Mouse (Mus musculus): ENCODE measurements around the gene Cd80.

- TF ChIP-seq CTCF (IDR thresholded peaks at IDR 0.05; ENCODE audit: extremely low read depth, insufficient read depth, low read length) (no peak), POLR2A (IDR thresholded peaks at IDR 0.05; ENCODE audit: extremely low read depth, insufficient read depth, low read length) (no peak)
These were observed 22.9 kb downstream of the Cd80 start for GRCm38 (mm10) chr16:38478296-38478695.

Data from cortical plate, adult 2 months (tissue).